Mouse (Mus musculus) intestine, embryonic 14.5 days (tissue): Measurements from ENCODE around the gene Olfr1416. TPM values are rescaled to one million over a fixed set of nuclear protein-coding genes. Genes with fewer than 3 reads are reported as not detected.
"Not testable (repeated sequence)": the region's sequence is repeated elsewhere in the genome, so short reads cannot be mapped to it uniquely, and the experiment has no call there.

Source experiments
- ATAC-seq: fragments of 200-750 bp; cut with Nextera tagmentation; replicated peaks from 2 replicates; pipeline ENCODE4 v1.8.0; 2017; ENCODE audit warnings: low read depth, moderate number of reproducible peaks, moderate TSS enrichment, moderate library complexity; ENCODE audit not compliant: low FRiP score, low TSS enrichment
- DNase-seq: peaks from one replicate; pipeline ENCODE4 v3.0.0-alpha.2; 2018; ENCODE audit warnings: low spot score
- H3K27ac ChIP-seq: fragments of 300-500 bp; sonication (generic); 2 replicates; pipeline ENCODE4 v1.5.1; 2014; ENCODE audit warnings: low read depth, mild to moderate bottlenecking, control low read depth
- H3K27me3 ChIP-seq: fragments of 300-500 bp; sonication (generic); replicated peaks from 2 replicates; pipeline ENCODE4 v1.6.1; 2014; ENCODE audit warnings: low read length, control low read depth; ENCODE audit not compliant: control insufficient read depth, insufficient read depth
- H3K36me3 ChIP-seq: fragments of 300-500 bp; sonication (generic); 2 replicates; pipeline ENCODE4 v1.6.1; 2014; ENCODE audit warnings: low read length, control low read depth; ENCODE audit not compliant: control insufficient read depth, insufficient read depth
- H3K4me1 ChIP-seq: fragments of 300-500 bp; sonication (generic); replicated peaks from 2 replicates; pipeline ENCODE4 v1.6.1; 2014; ENCODE audit warnings: low read length, control low read depth, mixed read lengths; ENCODE audit not compliant: control insufficient read depth, insufficient read depth
- H3K4me2 ChIP-seq: fragments of 300-500 bp; sonication (generic); 2 replicates; pipeline ENCODE4 v1.6.1; 2014; ENCODE audit warnings: low read length
- H3K4me3 ChIP-seq: fragments of 300-500 bp; sonication (generic); 2 replicates; pipeline ENCODE4 v1.5.1; 2014; ENCODE audit warnings: low read depth, low read length, control low read depth, mixed read lengths
- H3K9ac ChIP-seq: fragments of 300-500 bp; sonication (generic); 2 replicates; pipeline ENCODE4 v1.6.1; 2014; ENCODE audit warnings: mild to moderate bottlenecking, low read length
- H3K9me3 ChIP-seq: fragments of 300-500 bp; sonication (generic); 2 replicates; pipeline ENCODE4 v1.6.1; 2016; ENCODE audit warnings: low read length, control low read depth; ENCODE audit not compliant: control insufficient read depth
- WGBS: fragments of 180-500 bp; shearing (Covaris S2); extraction: QIAGEN DNeasy Blood & Tissue Kit; methylation state at CpG from one replicate; pipeline ENCODE4 v1.1.7; 2014; 5-methylcytosine and 5-hydroxymethylcytosine counted together
- polyA plus RNA-seq: library from polyadenylated mRNA; unstranded; fragments of >200 nt; fragmentation: Nextera tagmentation; extraction: Ambion mirVana; gene quantifications from 2 replicates; pipeline ENCODE4 v1.2.1, GENCODE M21; 2014

Gene Olfr1416
- not detected in 2 replicates for polyA plus RNA-seq

DNA sequence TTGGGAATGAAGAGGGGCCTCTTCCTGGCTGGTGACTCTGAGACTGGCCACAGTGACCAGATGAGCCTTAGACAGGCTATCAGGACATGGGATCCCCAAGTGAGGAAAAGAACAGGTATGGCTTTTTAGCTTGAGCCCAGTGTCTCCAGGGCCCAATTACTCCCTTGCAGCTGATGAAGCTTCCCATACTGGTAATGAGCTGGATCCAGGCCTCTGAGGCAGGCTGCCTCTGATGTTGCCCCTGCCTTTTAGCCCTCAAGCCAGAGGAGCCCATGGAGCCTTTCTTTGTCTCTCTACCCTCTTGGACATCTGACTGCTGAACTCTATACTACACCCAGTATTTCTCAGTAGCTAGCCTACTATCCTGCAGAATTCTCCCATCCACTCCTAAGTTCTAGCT is at the start of gene Olfr1416:
Olfr1416 (minus strand) TSS at position 101 of the 400 bp plus-strand sequence.
- 0 out of 2 replicates have a peak, but pooled peaks cover 2% of the 10 kb centered on the region for H3K27me3 ChIP-seq
- no peak within 1 kb of the TSS for H3K27ac ChIP-seq
- DNase-seq (no peak), ATAC-seq (no peak)
- no peak within 1 kb of the TSS for H3K4me3 ChIP-seq
- no peak within 1 kb of the TSS for H3K9ac ChIP-seq
- no peaks in the 10 kb centered on the region for H3K4me1 ChIP-seq
- no peaks in the 10 kb centered on the region for H3K36me3 ChIP-seq
- no peak within 1 kb of the TSS for H3K4me2 ChIP-seq
- H3K9me3 ChIP-seq: 0 out of 2 replicates have a peak, but pooled peaks cover 6% of the 10 kb centered on the region

DNA sequence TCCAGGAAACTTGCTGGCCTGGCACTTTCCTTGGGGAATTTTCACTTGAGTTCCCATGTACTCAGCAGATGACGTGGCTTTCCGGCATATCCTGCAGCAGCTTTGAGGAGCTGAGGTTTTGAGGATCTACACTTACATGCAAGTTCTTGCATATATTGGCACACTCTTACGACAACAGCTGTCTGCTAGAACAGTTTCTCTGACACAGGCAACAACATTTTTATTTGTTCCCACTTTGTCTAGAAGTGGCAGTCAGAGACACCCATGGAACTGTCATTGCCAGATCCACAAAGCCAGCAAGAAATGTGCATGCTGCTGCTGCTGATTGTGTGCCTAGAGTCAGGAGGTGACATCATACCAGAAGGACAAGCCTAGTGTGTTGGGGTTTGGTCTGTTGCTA is 38.9 kb upstream of the Olfr1416 start:
- Histone ChIP-seq H3K9me3 (no peaks in the 10 kb centered on the region), H3K4me2 (no peak overlapping the region), H3K27me3 (no peaks in the 10 kb centered on the region), H3K36me3 (no peaks in the 10 kb centered on the region), H3K27ac (no peak overlapping the region), H3K4me1 (no peaks in the 10 kb centered on the region), H3K4me3 (no peak overlapping the region), H3K9ac (no peak overlapping the region)
- 91% methylated on average over 3 of the region's 3 CpGs for WGBS
- no peak for ATAC-seq
- DNase-seq: no peak

DNA sequence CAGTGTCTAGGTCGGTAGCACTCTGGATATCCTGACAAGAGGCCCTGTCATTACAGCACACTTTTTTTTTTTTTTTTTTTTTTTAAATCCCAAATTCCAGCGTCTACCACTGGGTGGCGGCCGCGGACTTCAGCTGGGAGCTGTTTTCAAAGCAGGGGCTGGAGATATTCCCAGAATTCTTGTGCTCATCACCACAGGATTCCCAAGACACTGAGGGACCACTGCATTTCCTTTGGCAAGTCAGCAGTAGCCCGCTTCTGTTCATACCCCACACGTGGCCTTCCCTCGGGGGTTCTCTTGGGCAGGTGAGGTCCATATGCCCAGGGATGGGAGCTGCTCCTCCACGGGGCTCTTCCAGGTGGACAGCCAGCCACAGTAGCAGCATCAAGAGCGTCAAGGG is 36.5 kb upstream of the Olfr1416 start:
- Histone ChIP-seq H3K27ac (no peak overlapping the region), H3K9ac (no peak overlapping the region), H3K4me2 (no peak overlapping the region), H3K9me3 (no peaks in the 10 kb centered on the region), H3K27me3 (no peaks in the 10 kb centered on the region), H3K4me1 (no peaks in the 10 kb centered on the region), H3K36me3 (no peaks in the 10 kb centered on the region), H3K4me3 (no peak overlapping the region)
- 20% methylated on average over 10 of the region's 10 CpGs for WGBS
- DNase-seq: peak; percentile 91
- ATAC-seq: no peak

DNA sequence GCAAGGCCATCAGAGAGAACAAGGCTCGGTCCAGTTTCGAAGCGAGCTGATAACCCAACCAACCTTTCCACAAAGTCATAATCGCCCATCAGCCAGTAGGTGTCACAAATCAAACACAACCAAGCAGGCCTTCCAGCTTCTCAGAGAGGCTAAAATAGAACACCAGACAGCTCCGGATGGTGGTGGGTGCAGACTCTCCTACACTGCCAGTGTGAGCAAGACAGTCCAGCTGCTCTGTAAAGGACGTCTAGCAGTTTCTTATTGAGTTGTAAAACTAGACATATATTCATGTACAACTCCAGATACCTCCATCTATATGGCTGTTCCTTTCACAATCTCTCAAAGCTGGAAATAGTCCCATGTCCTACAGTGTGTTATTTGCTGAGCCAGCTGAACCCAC is 34.1 kb upstream of the Olfr1416 start:
- no peak for DNase-seq
- Histone ChIP-seq H3K4me1 (no peaks in the 10 kb centered on the region), H3K4me3 (no peak overlapping the region), H3K36me3 (no peaks in the 10 kb centered on the region), H3K27me3 (no peaks in the 10 kb centered on the region), H3K27ac (no peak overlapping the region), H3K4me2 (no peak overlapping the region), H3K9ac (no peak overlapping the region), H3K9me3 (no peaks in the 10 kb centered on the region)
- 84% methylated on average over 6 of the region's 6 CpGs for WGBS
- ATAC-seq: no peak

DNA sequence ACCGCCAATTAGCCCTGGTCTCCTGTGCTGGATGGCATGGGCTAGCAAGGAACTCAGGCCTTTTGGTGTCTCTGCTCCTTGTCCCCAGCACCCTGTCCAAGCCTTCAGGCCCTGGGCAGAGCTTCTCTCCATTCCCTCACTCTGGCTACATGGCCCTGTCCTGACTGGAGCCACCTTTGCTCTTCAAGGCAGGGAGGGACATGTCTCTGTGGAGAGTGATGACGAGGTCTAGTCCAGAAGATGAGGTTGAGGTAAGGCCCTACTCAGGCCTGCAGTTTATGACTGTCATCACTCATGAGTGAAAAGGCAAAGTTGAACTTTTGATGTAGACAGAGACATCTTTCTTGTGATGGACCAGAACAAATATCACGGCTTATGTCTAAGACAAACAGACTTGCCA is 33.6 kb upstream of the Olfr1416 start, which contains the start of gene Olfr1414:
Olfr1414 (minus strand) TSS at position 101 of the 400 bp plus-strand sequence.
- H3K4me3 ChIP-seq: no peak within 1 kb of the TSS
- ATAC-seq (no peak), DNase-seq (no peak)
- H3K9ac ChIP-seq: no peak within 1 kb of the TSS
- H3K4me2 ChIP-seq: no peak within 1 kb of the TSS
- H3K27ac ChIP-seq: no peak within 1 kb of the TSS
- WGBS: 89% methylated on average over 3 of the region's 3 CpGs
- no peaks in the 10 kb centered on the region for H3K4me1 ChIP-seq
- H3K36me3 ChIP-seq: no peaks in the 10 kb centered on the region
- no peaks in the 10 kb centered on the region for H3K9me3 ChIP-seq
- no peaks in the 10 kb centered on the region for H3K27me3 ChIP-seq

DNA sequence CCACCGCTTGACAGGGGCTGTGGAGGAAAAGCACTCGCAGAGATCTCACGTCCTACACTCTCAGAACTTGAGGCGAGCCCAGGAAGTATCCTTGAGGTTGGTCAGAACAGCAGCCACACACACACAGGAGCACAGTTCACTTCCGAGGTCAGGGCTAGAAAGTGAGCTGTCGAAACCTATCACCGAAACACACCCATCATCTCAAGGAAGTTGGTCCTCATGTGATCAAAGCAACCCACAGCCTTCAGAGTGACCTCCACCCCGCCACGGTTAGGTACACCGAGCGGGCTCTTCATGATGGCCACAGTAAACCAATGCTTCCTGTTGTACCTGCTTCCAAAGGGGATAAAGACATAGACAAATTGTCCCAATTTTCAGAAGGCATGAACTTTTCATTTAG is 30.5 kb upstream of the Olfr1416 start:
- H3K36me3 ChIP-seq: no peaks in the 10 kb centered on the region
- no peak overlapping the region for H3K4me3 ChIP-seq
- ATAC-seq (no peak), DNase-seq (no peak)
- no peaks in the 10 kb centered on the region for H3K27me3 ChIP-seq
- 71% methylated on average over 11 of the region's 11 CpGs for WGBS
- no peak overlapping the region for H3K27ac ChIP-seq
- H3K9ac ChIP-seq: no peak overlapping the region
- H3K4me2 ChIP-seq: no peak overlapping the region
- H3K9me3 ChIP-seq: no peaks in the 10 kb centered on the region
- H3K4me1 ChIP-seq: no peaks in the 10 kb centered on the region

DNA sequence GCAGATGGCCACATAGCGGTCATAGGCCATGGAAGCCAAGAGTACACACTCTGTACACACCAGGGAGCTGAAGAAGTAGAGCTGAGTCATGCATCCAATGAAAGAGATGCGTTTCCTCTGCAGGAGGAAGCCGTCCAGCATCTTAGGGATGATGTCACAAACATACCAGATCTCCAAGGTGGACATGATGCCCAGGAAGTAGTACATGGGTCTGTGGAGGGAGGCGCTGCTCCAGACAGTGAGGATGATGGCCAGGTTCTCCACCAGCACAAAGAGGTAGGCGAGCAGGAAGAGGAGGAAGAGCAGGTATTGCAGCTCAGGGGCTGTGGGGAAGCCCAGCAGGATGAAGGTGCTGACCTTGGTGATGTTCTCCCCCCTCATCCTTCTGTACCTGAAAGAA is 26.7 kb upstream of the Olfr1416 start:
- not testable (repeated sequence) for H3K4me3 ChIP-seq, ATAC-seq, H3K4me1 ChIP-seq, H3K27me3 ChIP-seq, H3K27ac ChIP-seq, H3K9me3 ChIP-seq, H3K9ac ChIP-seq, H3K4me2 ChIP-seq, H3K36me3 ChIP-seq, DNase-seq
- 85% methylated on average over 4 of the region's 5 CpGs for WGBS

DNA sequence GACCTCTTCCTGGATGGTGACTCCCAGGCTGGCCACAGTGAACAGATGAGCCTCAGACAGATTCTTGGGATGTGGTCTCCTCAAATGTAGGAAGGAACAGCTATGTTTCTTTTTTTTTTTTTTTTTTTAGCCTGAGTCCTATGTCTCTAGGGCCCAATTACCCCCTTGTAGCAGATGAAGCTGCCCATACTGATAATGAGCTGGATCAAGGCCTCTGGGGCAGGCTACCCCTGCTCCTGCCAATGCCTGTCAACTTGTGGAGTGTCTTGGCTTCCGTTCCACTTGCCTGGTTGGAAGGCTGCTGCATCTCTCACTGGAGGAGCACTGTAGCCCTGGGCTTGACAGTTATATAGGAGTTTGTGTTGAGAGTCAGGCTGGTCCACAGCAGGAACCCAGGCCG is 11.1 kb upstream of the Olfr1416 start, which contains the start of gene Olfr1415:
Olfr1415 (minus strand) TSS at position 101 of the 400 bp plus-strand sequence.
- H3K36me3 ChIP-seq: no peaks in the 10 kb centered on the region
- no peaks in the 10 kb centered on the region for H3K27me3 ChIP-seq
- H3K27ac ChIP-seq: no peak within 1 kb of the TSS
- WGBS: 90% methylated on average over 2 of the region's 2 CpGs
- no peaks in the 10 kb centered on the region for H3K4me1 ChIP-seq
- DNase-seq (no peak), ATAC-seq (no peak)
- no peak within 1 kb of the TSS for H3K9ac ChIP-seq
- H3K9me3 ChIP-seq: no peaks in the 10 kb centered on the region
- H3K4me2 ChIP-seq: no peak within 1 kb of the TSS
- H3K4me3 ChIP-seq: no peak within 1 kb of the TSS

DNA sequence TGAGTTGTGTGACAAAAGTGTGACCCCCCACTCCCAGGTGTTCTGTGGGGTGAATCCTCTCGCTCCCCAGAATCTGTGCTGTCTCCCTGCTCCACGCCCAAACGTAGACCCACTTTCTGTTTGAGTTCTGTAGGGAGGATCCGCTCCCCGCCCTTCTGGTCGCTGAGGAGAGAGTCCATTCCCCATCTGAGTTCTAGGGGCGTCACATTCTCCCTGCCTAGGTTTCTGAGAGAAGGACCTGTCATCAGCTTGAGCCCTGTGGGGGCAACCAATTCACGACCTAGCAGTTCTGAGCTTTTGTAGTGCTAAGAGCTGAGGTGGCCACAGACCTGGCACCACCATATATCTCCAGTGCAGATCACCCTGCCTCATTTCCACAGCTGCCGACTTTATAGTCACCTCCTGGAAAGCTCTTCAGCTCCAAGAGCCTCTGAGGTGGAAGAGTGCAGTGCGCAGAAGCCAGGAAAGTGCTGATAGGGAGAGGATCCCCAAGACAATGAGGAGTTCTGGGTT is 10.8 kb downstream of the Olfr1416 start:
- H3K36me3 ChIP-seq: peaks cover 18% of the 10 kb centered on the region
- WGBS: 3% methylated on average over 10 of the region's 10 CpGs
- H3K27ac ChIP-seq: 0 out of 2 replicates have a peak overlapping the region, but pooled peaks have one; percentile 38
- H3K9me3 ChIP-seq: no peaks in the 10 kb centered on the region
- DNase-seq (no peak), ATAC-seq (peak; percentile 64)
- peak overlapping the region; percentile 90 for H3K4me3 ChIP-seq
- H3K4me1 ChIP-seq: peaks cover 12% of the 10 kb centered on the region
- no peaks in the 10 kb centered on the region for H3K27me3 ChIP-seq
- peak overlapping the region; percentile 98 for H3K9ac ChIP-seq
- peak overlapping the region; percentile 75 for H3K4me2 ChIP-seq
